Mouse (Mus musculus): ENCODE results near the gene Tle6.
A peak's percentile ranks its signal among the peaks of the same experiment; 100 is the strongest.

Tle6 gene

GRCm38 (mm10) chr10:81588739-81589138 is 12.1 kb downstream of the Tle6 start:
- DNase-seq, result no peak

GRCm38 (mm10) chr10:81583347-81583746 is 17.5 kb downstream of the Tle6 start:
- no peak for DNase-seq

- DNase-seq, result no peak
Observed at GRCm38 (mm10) chr10:81580441-81581070, 20.3 kb downstream of the Tle6 start.

- DNase-seq, result no peak
Observed at GRCm38 (mm10) chr10:81579967-81580366, 20.9 kb downstream of the Tle6 start.

GRCm38 (mm10) chr10:81575695-81576094 is 25.2 kb downstream of the Tle6 start:
- DNase-seq, result no peak

GRCm38 (mm10) chr10:81575208-81575631 is 25.7 kb downstream of the Tle6 start:
- peak in 1 of 2 experiments; percentile 54 for DNase-seq

GRCm38 (mm10) chr10:81574081-81575056 is 26.5 kb downstream of the Tle6 start, which contains the start of gene Tle2:
Gene Tle2, plus strand, starts transcription at chr10:81574561.
- no peak for DNase-seq

GRCm38 (mm10) chr10:81572975-81573374 is 27.9 kb downstream of the Tle6 start:
- DNase-seq, result no peak

GRCm38 (mm10) chr10:81572133-81572671 is 28.7 kb downstream of the Tle6 start:
- DNase-seq, result no peak

- peak; percentile 88 for DNase-seq
Observed at GRCm38 (mm10) chr10:81571501-81571876, 29.4 kb downstream of the Tle6 start.

GRCm38 (mm10) chr10:81570831-81571500 is 29.9 kb downstream of the Tle6 start:
- peak; percentile 76 to 81 for DNase-seq

- no peak for DNase-seq
Observed at GRCm38 (mm10) chr10:81570238-81570800, 30.6 kb downstream of the Tle6 start.

- DNase-seq, result no peak
Observed at GRCm38 (mm10) chr10:81569507-81570237, 31.2 kb downstream of the Tle6 start.

- peak in 1 of 2 experiments; percentile 5 for DNase-seq
Observed at GRCm38 (mm10) chr10:81568381-81569191, 32.3 kb downstream of the Tle6 start.

GRCm38 (mm10) chr10:81565257-81566228 is 35.3 kb downstream of the Tle6 start:
- DNase-seq, result no peak

GRCm38 (mm10) chr10:81564734-81565133 is 36.1 kb downstream of the Tle6 start:
- DNase-seq, result peak; percentile 44 to 72

GRCm38 (mm10) chr10:81564216-81564615 is 36.7 kb downstream of the Tle6 start:
- no peak for DNase-seq

GRCm38 (mm10) chr10:81563481-81563880 is 37.4 kb downstream of the Tle6 start:
- DNase-seq, result no peak

- DNase-seq, result no peak
Observed at GRCm38 (mm10) chr10:81562411-81562810, 38.5 kb downstream of the Tle6 start.
